Mouse (Mus musculus): ENCODE measurements around the gene Col25a1. TPM values are rescaled to one million over a fixed set of nuclear protein-coding genes. Genes with fewer than 3 reads are reported as not detected.

Col25a1 gene
- polyA plus RNA-seq, 1 experiment: 12.2 TPM

GRCm38 (mm10) chr3:130628358-130628757 is 497.1 kb downstream of the Col25a1 start:
- DNase-seq (ENCODE audit: extremely low spot score in 1 of 2, low spot score in 1 of 2): no peak

DNA sequence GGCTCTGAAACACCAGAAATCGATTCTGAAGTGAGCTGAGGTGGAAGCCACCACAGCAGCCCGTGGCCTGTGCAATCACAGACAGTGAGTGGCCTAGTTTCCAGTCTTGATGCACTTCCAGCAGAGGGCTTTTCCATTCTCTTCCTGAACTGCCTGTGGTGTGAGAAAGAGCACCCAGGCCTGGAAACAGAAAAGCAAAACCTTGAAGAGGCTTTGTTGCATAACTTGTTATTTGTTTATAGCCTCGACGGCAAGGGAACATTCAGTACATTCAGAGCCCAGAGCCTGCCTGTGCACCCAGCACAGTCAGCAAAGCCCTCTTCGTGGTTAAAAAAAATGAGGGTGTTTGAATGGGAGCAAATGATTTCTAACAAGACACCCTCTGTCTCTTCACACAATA is 502.6 kb downstream of the Col25a1 start:
- peak; percentile 8 to 10 for DNase-seq (ENCODE audit: extremely low spot score in 1 of 2, low spot score in 1 of 2)

DNA sequence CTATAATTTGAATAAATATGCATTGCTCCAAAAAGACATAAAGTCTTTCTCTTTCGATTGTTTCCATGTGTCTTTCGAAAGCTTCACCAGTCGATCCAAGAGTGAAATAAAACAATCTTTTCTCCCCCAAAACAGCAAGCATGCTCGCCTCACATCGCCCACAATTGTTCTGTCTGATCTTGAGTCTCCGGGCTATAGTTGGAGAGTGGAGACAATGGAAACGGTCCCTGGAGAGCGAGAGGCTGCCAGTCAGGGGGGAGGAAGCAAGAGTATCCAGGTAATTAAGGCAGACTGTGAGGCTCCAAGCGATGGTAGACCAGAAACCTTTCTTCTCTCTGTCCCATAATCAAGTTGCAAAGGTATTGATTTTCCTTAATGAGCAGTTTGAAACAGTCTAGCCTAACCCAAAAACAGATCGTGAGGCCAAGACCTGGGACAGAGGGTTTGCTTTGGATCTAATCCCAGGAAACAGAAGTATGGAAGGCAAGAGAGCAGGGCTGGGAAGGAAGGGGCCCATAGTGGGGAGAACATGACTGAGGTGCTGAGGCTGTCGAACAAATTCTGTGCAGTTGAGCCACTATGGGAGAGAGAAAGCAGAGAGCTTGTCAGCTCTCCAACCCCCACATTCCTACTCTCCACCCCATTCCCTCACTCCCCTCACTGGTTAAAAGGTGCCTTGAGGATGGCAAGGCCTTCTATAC is 515.0 kb downstream of the Col25a1 start:
- DNase-seq (ENCODE audit: extremely low spot score in 1 of 2, low spot score in 1 of 2): no peak

Other genes starting within 250 kb of the Col25a1 start
- gene Casp6, start 230.1 kb upstream of the Col25a1 start, polyA plus RNA-seq (2012; rRNA removed): 14.6 and 16.4 TPM in 2 replicates
- 8.5 and 9.3 TPM in 2 replicates for gene Mcub, start 161.3 kb upstream of the Col25a1 start, polyA plus RNA-seq (2012; rRNA removed)
- gene Sec24b, start 69.9 kb upstream of the Col25a1 start, polyA plus RNA-seq (2012; rRNA removed): 69.0 and 70.4 TPM in 2 replicates